9 mouse cellular contexts compared by ENCODE assay signal in the genomic region with DNA sequence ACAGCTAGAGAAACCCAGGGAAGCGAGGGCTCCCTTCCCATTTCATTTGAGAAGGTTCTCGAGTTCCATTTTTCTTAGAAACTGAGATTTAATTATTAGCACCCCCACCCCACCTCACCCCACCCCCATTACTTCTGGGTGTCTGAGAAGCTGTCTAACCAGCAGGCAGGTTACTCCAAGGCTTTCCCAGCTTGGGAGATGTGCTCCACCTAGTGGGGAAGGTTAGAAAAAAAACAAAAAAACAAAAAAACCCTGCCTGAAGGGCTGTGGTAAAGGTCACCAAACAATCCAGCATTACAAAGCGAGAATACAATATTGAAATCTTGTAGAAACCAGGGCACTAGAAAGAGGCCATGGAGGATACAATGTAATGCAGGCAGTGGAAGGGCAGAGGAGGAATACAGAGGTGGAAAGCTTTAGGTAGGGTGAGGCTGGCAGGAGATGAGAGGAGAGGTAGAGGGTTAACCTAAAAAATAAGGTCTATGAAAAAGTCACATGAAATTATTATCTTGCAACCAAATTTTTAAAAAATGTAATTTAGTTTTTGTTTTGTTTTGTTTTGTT. TPM values are rescaled to one million over a fixed set of nuclear protein-coding genes. Genes with fewer than 3 reads are reported as not detected.
DNase-seq lines count a peak whose midpoint lies in the region; ATAC-seq and TF ChIP-seq lines count a peak whose summit lies in the region.
"Had no signal": no experiment of that assay in that cellular context is flagged by ENCODE, and none has a peak within 500 bp of the region (broad histone marks: within the 10 kb centered on the region; RNA-seq: fewer than 3 reads in every experiment).

No protein-coding gene starts in this region.

- no peaks in the 10 kb centered on the region for H3K27me3 ChIP-seq in forebrain, embryonic 15.5 days
- no peaks in the 10 kb centered on the region for H3K27me3 ChIP-seq in limb, embryonic 14.5 days (ENCODE audit: control insufficient read depth, insufficient read depth, low read length)

- no peak overlapping the region for H3K9ac ChIP-seq in forebrain, embryonic 15.5 days (replicated peaks)
- H3K9ac ChIP-seq in limb, embryonic 14.5 days (ENCODE audit: low read depth, low read length, severe bottlenecking), result no peak overlapping the region

- peak in 1 of 2 experiments; percentile 27 for DNase-seq in layer of hippocampus, adult 2 months (ENCODE audit: low spot score in 2 of 2)
- no peak for DNase-seq in layer of hippocampus, postnatal 25 days (ENCODE audit: extremely low spot score in 1 of 2, low spot score in 1 of 2)
- DNase-seq in limb, embryonic 14.5 days (ENCODE audit: low spot score), result no peak
- DNase-seq in yolk sac, embryonic 10.5 days (ENCODE audit: low spot score), result peak; percentile 19
- DNase-seq in testis, postnatal 10 days (ENCODE audit: low spot score), result no peak
- DNase-seq in thymus, postnatal 25 days, result no peak

- ATAC-seq in forebrain, embryonic 15.5 days (replicated peaks), result peak; percentile 69
- peak; percentile 67 for ATAC-seq in limb, embryonic 14.5 days (ENCODE audit: low FRiP score, low read depth)

- no peak overlapping the region for H3K4me3 ChIP-seq in layer of hippocampus, adult 2 months
- H3K4me3 ChIP-seq in bone marrow macrophage, adult 2 months (ENCODE audit: insufficient read depth, low read length), result no peak overlapping the region
- no peak overlapping the region for H3K4me3 ChIP-seq in forebrain, embryonic 15.5 days
- no peak overlapping the region for H3K4me3 ChIP-seq in limb, embryonic 14.5 days (replicated peaks; ENCODE audit: low read length)
- H3K4me3 ChIP-seq: erythroblast, embryonic 14.5 days had no signal

- H3K27ac ChIP-seq in layer of hippocampus, adult 2 months, result no peak overlapping the region
- H3K27ac ChIP-seq in bone marrow macrophage, adult 2 months (ENCODE audit: insufficient read depth, low read depth, low read length), result no peak overlapping the region
- no peak overlapping the region for H3K27ac ChIP-seq in forebrain, embryonic 15.5 days (replicated peaks)
- no peak overlapping the region for H3K27ac ChIP-seq in limb, embryonic 14.5 days (replicated peaks; ENCODE audit: low read depth, low read length)

- no peaks in the 10 kb centered on the region for H3K4me1 ChIP-seq in bone marrow macrophage, adult 2 months (ENCODE audit: control insufficient read depth, insufficient read depth, low read length)
- no peaks in the 10 kb centered on the region for H3K4me1 ChIP-seq in forebrain, embryonic 15.5 days
- peaks cover 6% of the 10 kb centered on the region; the same call in 1 of the 2 replicates for H3K4me1 ChIP-seq in limb, embryonic 14.5 days (ENCODE audit: control insufficient read depth, insufficient read depth, low read length)

- no peak overlapping the region for H3K4me2 ChIP-seq in forebrain, embryonic 15.5 days (replicated peaks)
- no peak overlapping the region for H3K4me2 ChIP-seq in limb, embryonic 14.5 days (replicated peaks; ENCODE audit: low read depth, low read length, severe bottlenecking)

- peak; percentile 75 for TF ChIP-seq CTCF in layer of hippocampus, adult 2 months (conservative IDR thresholded peaks at IDR 0.05)
- peak; percentile 44; the same call in 1 of the 2 replicates for TF ChIP-seq CTCF in bone marrow macrophage, adult 2 months (IDR thresholded peaks at IDR 0.05; ENCODE audit: low read depth, low read length)

- H3K9me3 ChIP-seq in forebrain, embryonic 15.5 days, result no peaks in the 10 kb centered on the region
- H3K9me3 ChIP-seq in limb, embryonic 14.5 days (ENCODE audit: control insufficient read depth, low read length), result no peaks in the 10 kb centered on the region

- WGBS in forebrain, embryonic 15.5 days, result 30% methylated on average over 3 of the region's 3 CpGs
- WGBS in limb, embryonic 14.5 days, result 23% methylated on average over 3 of the region's 3 CpGs

- H3K36me3 ChIP-seq in forebrain, embryonic 15.5 days, result no peaks in the 10 kb centered on the region; the same call in 1 of the 2 replicates
- H3K36me3 ChIP-seq in limb, embryonic 14.5 days (ENCODE audit: control insufficient read depth, insufficient read depth, low read length), result no peaks in the 10 kb centered on the region

- no peak for TF ChIP-seq POLR2A in bone marrow macrophage, adult 2 months (IDR thresholded peaks at IDR 0.05; ENCODE audit: borderline replicate concordance, low read depth, low read length)
- no peak for TF ChIP-seq POLR2A in limb, embryonic 14.5 days (IDR thresholded peaks at IDR 0.05; ENCODE audit: borderline replicate concordance, extremely low read depth, insufficient read depth, insufficient read length)

RNA-seq across cellular contexts. Expression of gene Prss35, which starts 57.2 kb away (rescaled TPM):
- total RNA-seq in layer of hippocampus, adult 2 months (2021), result 1 to 10 TPM; 5.3 to 5.9 TPM
- 1 to 10 TPM; 6.5 to 7.7 TPM for total RNA-seq in layer of hippocampus, postnatal 25 days (2021)
- not detected in 2 replicates for polyA plus RNA-seq in bone marrow macrophage, adult 2 months (2012; ENCODE audit: insufficient read depth, insufficient read length, missing spikeins)
- 0.78 and 1.1 TPM in 2 replicates for polyA plus RNA-seq in forebrain, embryonic 15.5 days (2015; fragmentation: Nextera tagmentation; extraction: Ambion mirVana)
- polyA plus RNA-seq in limb, embryonic 14.5 days (2012; rRNA removed), result 54.8 and 55.6 TPM in 2 replicates
- polyA plus RNA-seq in limb, embryonic 14.5 days (2014; fragmentation: Nextera tagmentation; extraction: Ambion mirVana), result 75.5 and 80.8 TPM in 2 replicates
- polyA plus RNA-seq: erythroblast, embryonic 14.5 days had no signal

Comparison
In these comparisons a context has a peak if more than half of its experiments do, and no peak if none do; other contexts are left out.
1. RNA of gene Prss35, which starts 57.2 kb away (polyA plus RNA-seq): 54.8 to 80.8 TPM in limb, embryonic 14.5 days; 0.78 to 1.1 TPM in forebrain, embryonic 15.5 days and not detected in bone marrow macrophage, adult 2 months; every median in the first group is over 10 times any median in the second.